Mouse (Mus musculus): ENCODE data around the gene Adprh. TPM values are rescaled to one million over a fixed set of nuclear protein-coding genes. Genes with fewer than 3 reads are reported as not detected.

The Adprh gene
- polyA plus RNA-seq (2014; fragmentation: Nextera tagmentation; extraction: Ambion mirVana): 116 and 125 TPM in 2 replicates

DNA sequence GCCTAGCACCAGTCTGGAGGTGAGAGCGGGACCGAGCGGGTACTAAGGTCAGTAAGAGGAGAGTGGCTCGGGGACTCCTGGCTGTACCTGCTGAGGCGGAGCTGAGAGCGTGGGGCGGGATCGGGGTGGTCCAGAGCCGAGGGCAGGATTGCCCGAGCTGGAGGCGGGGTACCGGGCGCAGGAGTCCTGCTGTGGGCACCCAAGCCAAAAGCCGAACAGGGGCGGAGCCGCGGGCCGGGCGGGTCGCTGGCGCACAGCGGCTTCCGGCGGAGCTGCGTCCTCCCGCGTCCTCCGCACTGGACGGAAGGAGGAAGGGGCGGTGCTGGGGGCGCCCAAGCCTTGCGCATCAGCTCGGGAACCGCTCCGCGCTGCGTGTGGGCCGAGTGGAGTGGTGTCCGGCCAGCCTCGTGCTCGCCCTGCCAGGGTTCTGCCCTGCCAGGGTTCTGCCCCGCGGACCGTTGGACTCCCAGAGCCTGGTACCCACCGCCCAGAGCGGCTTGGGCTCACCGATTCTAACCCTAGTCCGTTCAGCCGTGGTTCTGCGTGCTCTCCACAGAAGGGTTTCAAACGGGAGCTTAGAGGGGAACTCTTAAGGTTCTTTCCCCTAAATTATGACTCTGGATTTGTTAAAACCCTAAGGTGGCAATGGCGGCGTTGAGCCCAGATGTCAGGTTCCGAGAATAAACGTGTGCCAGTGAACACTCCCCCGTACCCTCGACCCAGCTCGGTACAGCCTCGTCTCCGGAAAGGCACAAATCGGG, at the start of gene Adprh:
TSS of gene Adprh (minus strand) at position 262 of the 761 bp plus-strand sequence.
- peak; percentile 87 for DNase-seq (ENCODE audit: low spot score)
- WGBS: under 1% methylated on average over 56 of the region's 61 CpGs
- peak within 1 kb of the TSS; percentile 95 for H3K9ac ChIP-seq (ENCODE audit: low read depth, low read length)
- no peaks in the 10 kb centered on the region for H3K36me3 ChIP-seq (ENCODE audit: control insufficient read depth, insufficient read depth, low read length)
- H3K27ac ChIP-seq (ENCODE audit: low read depth, low read length): peak within 1 kb of the TSS; percentile 73
- peak within 1 kb of the TSS; percentile 76 for H3K4me3 ChIP-seq (ENCODE audit: low read depth, low read length)
- H3K4me2 ChIP-seq (replicated peaks; ENCODE audit: low read depth, low read length): peak within 1 kb of the TSS; percentile 76
- H3K4me1 ChIP-seq (replicated peaks; ENCODE audit: control insufficient read depth, insufficient read depth, low read length): no peaks in the 10 kb centered on the region; the same call in 1 of the 2 replicates
- peak; percentile 98 for ATAC-seq (ENCODE audit: low FRiP score)
- H3K9me3 ChIP-seq (ENCODE audit: control insufficient read depth, low read length): no peaks in the 10 kb centered on the region
- no peaks in the 10 kb centered on the region for H3K27me3 ChIP-seq (ENCODE audit: control insufficient read depth, insufficient read depth, low read length)

DNA sequence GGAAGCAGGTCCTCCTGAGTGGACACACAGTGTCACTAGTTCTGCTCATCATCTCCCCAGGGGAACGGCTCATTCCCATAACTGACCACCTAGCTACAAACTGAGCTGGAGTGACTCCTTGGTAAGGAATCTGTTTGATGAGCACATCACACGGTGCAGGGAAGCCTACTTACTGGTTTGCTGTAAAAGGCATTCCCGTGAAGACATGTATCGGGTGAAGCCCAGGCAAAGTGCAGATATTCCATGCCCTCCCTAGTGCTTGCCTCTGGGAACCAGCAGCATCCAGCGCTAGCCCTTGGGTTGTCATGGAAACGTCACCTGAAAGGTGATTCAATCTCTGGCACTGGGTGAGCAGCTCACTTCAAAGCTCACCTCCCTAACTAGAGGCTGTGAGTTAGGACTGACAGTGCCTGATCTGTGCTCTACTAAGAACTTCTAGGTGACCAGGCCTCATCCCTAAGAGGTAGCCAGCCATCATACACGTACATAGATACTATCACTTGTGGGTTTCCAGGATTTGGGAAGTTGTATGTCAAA, 44.2 kb upstream of the Adprh start:
- H3K4me2 ChIP-seq (replicated peaks; ENCODE audit: low read depth, low read length): no peak overlapping the region
- DNase-seq (ENCODE audit: low spot score): no peak

GRCm38 (mm10) chr16:38493890-38494289, 41.4 kb upstream of the Adprh start:
- H3K4me3 ChIP-seq (ENCODE audit: low read depth, low read length): no peak overlapping the region
- no peak overlapping the region for H3K9ac ChIP-seq (ENCODE audit: low read depth, low read length)
- ATAC-seq (ENCODE audit: low FRiP score): no peak
- DNase-seq (ENCODE audit: low spot score): no peak
- no peak overlapping the region for H3K4me2 ChIP-seq (replicated peaks; ENCODE audit: low read depth, low read length)
- H3K4me1 ChIP-seq (replicated peaks; ENCODE audit: control insufficient read depth, insufficient read depth, low read length): no peaks in the 10 kb centered on the region
- H3K27me3 ChIP-seq (ENCODE audit: control insufficient read depth, insufficient read depth, low read length): no peaks in the 10 kb centered on the region
- no peak overlapping the region for H3K27ac ChIP-seq (ENCODE audit: low read depth, low read length)
- H3K36me3 ChIP-seq (ENCODE audit: control insufficient read depth, insufficient read depth, low read length): no peaks in the 10 kb centered on the region
- H3K9me3 ChIP-seq (ENCODE audit: control insufficient read depth, low read length): no peaks in the 10 kb centered on the region
- 89% methylated on average over 10 of the region's 10 CpGs for WGBS

More for the DNA sequence above, 44.2 kb upstream of the Adprh start:
- Histone ChIP-seq H3K27me3 (ENCODE audit: control insufficient read depth, insufficient read depth, low read length) (no peaks in the 10 kb centered on the region), H3K9me3 (ENCODE audit: control insufficient read depth, low read length) (no peaks in the 10 kb centered on the region), H3K4me1 (replicated peaks; ENCODE audit: control insufficient read depth, insufficient read depth, low read length) (no peaks in the 10 kb centered on the region), H3K9ac (ENCODE audit: low read depth, low read length) (no peak overlapping the region), H3K36me3 (ENCODE audit: control insufficient read depth, insufficient read depth, low read length) (no peaks in the 10 kb centered on the region), H3K27ac (ENCODE audit: low read depth, low read length) (no peak overlapping the region), H3K4me3 (ENCODE audit: low read depth, low read length) (no peak overlapping the region)
- no peak for ATAC-seq (ENCODE audit: low FRiP score)
- WGBS: 88% methylated on average over 7 of the region's 7 CpGs

DNA sequence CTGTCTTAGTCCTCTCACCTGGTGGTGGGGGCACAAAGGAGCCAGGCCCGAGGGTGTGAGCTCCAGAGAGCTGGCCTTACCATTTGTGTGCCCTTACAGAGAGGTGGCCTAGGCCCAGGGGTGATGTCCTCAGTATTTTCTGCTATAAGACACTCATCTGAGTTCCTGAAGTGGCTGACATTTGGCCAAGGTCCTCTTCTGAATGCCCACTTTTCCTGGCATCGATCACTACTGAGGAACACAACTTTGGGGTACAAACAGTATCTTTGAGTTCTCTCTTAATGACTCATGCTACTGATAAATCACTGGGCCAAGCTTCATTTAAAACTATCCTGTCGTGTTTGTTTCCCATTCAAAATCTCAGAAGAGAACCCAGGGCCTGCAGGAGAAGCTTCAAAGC, 40.0 kb upstream of the Adprh start:
- WGBS: 88% methylated on average over 3 of the region's 3 CpGs
- Histone ChIP-seq H3K27ac (ENCODE audit: low read depth, low read length) (no peak overlapping the region), H3K4me1 (replicated peaks; ENCODE audit: control insufficient read depth, insufficient read depth, low read length) (no peaks in the 10 kb centered on the region), H3K9me3 (ENCODE audit: control insufficient read depth, low read length) (no peaks in the 10 kb centered on the region), H3K36me3 (ENCODE audit: control insufficient read depth, insufficient read depth, low read length) (no peaks in the 10 kb centered on the region), H3K4me2 (replicated peaks; ENCODE audit: low read depth, low read length) (no peak overlapping the region), H3K4me3 (ENCODE audit: low read depth, low read length) (no peak overlapping the region), H3K9ac (ENCODE audit: low read depth, low read length) (no peak overlapping the region), H3K27me3 (ENCODE audit: control insufficient read depth, insufficient read depth, low read length) (no peaks in the 10 kb centered on the region)
- DNase-seq (ENCODE audit: low spot score) (no peak), ATAC-seq (ENCODE audit: low FRiP score) (no peak)

DNA sequence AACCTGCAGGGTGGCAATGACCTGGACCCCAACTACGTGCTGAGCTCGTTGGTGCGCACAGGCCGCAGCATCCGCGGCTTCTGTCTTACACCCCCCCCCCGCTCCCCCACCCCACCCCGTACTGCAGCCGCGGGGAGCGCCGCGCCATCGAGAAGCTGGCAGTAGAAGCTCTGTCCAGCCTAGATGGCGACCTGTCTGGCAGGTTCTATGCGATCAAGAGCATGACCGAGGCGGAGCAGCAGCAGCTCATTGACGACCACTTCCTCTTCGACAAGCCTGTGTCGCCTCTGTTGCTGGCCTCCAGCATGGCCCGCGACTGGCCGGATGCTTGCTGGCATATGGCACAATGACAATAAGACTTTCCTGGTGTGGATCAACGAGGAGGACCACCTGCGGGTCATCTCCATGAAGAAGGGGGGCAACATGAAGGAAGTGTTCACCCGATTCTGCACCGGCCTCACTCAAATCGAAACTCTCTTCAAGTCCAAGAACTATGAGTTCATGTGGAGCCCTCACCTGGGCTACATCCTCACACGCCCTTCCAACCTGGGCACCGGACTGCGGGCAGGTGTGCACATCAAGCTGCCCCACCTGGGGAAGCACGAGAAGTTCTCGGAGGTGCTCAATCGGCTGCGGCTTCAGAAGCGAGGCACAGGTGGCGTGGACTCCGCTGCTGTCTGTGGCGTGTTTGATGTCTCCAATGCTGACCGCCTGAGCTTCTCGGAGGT, 31.2 kb upstream of the Adprh start:
- no peaks in the 10 kb centered on the region; the same call in 1 of the 2 replicates for H3K4me1 ChIP-seq (replicated peaks; ENCODE audit: control insufficient read depth, insufficient read depth, low read length)
- peaks cover 6% of the 10 kb centered on the region; the same call in 1 of the 2 replicates for H3K27me3 ChIP-seq (ENCODE audit: control insufficient read depth, insufficient read depth, low read length)
- ATAC-seq (ENCODE audit: low FRiP score): peak; percentile 27; the same call in 1 of the 2 replicates
- no peak overlapping the region for H3K27ac ChIP-seq (ENCODE audit: low read depth, low read length)
- peak overlapping the region; percentile 21; the same call in 1 of the 2 replicates for H3K4me3 ChIP-seq (ENCODE audit: low read depth, low read length)
- no peak for DNase-seq (ENCODE audit: low spot score)
- WGBS: 34% methylated on average over 41 of the region's 42 CpGs
- H3K9ac ChIP-seq (ENCODE audit: low read depth, low read length): no peak overlapping the region
- H3K36me3 ChIP-seq (ENCODE audit: control insufficient read depth, insufficient read depth, low read length): no peaks in the 10 kb centered on the region
- H3K9me3 ChIP-seq (ENCODE audit: control insufficient read depth, low read length): no peaks in the 10 kb centered on the region
- peak overlapping the region; percentile 43 for H3K4me2 ChIP-seq (replicated peaks; ENCODE audit: low read depth, low read length)

DNA sequence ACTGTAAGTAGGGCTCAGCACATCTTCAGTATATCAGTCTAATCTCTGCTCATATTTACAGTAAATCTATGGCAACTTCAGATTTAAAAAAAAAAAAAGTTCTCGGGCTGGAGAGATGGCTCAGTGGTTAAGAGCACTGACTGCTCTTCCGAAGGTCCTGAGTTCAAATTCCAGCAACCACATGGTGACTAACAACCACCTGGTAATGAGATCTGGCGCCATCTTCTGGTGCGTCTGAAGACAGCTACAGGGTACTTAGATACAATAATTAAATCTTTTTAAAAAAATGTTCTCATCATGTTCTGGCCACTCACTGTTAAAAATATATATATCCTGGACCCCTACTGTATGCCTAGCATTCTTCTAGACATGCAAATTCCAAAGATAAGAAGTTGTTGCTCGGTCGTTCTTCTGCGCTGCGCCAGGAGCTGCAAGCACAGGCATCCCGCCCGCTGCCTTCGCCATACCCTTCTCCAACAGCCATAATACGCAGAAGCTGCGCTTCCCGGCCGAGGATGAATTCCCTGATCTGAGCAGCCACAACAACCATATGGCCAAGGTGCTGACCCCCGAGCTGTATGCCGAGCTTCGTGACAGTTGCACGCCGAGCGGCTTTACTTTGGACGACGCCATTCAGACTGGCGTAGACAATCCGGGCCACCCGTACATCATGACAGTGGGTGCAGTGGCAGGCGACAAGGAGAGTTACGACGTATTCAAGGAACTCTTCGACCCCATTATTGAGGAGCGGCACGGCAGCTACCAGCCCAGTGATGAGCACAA, 30.5 kb upstream of the Adprh start:
- Histone ChIP-seq H3K4me1 (replicated peaks; ENCODE audit: control insufficient read depth, insufficient read depth, low read length) (no peaks in the 10 kb centered on the region; the same call in 1 of the 2 replicates), H3K27ac (ENCODE audit: low read depth, low read length) (no peak overlapping the region), H3K9ac (ENCODE audit: low read depth, low read length) (no peak overlapping the region), H3K27me3 (ENCODE audit: control insufficient read depth, insufficient read depth, low read length) (peaks cover 6% of the 10 kb centered on the region; the same call in 1 of the 2 replicates), H3K9me3 (ENCODE audit: control insufficient read depth, low read length) (no peaks in the 10 kb centered on the region), H3K4me2 (replicated peaks; ENCODE audit: low read depth, low read length) (peak overlapping the region; percentile 43), H3K4me3 (ENCODE audit: low read depth, low read length) (peak overlapping the region; percentile 21; the same call in 1 of the 2 replicates), H3K36me3 (ENCODE audit: control insufficient read depth, insufficient read depth, low read length) (no peaks in the 10 kb centered on the region)
- WGBS: 21% methylated on average over 32 of the region's 32 CpGs
- DNase-seq (ENCODE audit: low spot score): peak; percentile 48
- ATAC-seq (ENCODE audit: low FRiP score): peak; percentile 17; the same call in 1 of the 2 replicates

- no peak for DNase-seq (ENCODE audit: low spot score)
- Histone ChIP-seq H3K4me2 (replicated peaks; ENCODE audit: low read depth, low read length) (no peak overlapping the region), H3K9ac (ENCODE audit: low read depth, low read length) (no peak overlapping the region), H3K9me3 (ENCODE audit: control insufficient read depth, low read length) (no peaks in the 10 kb centered on the region), H3K36me3 (ENCODE audit: control insufficient read depth, insufficient read depth, low read length) (no peaks in the 10 kb centered on the region), H3K27me3 (ENCODE audit: control insufficient read depth, insufficient read depth, low read length) (peaks cover 6% of the 10 kb centered on the region; the same call in 1 of the 2 replicates), H3K4me3 (ENCODE audit: low read depth, low read length) (no peak overlapping the region), H3K4me1 (replicated peaks; ENCODE audit: control insufficient read depth, insufficient read depth, low read length) (no peaks in the 10 kb centered on the region; the same call in 1 of the 2 replicates), H3K27ac (ENCODE audit: low read depth, low read length) (no peak overlapping the region)
- 74% methylated on average over 4 of the region's 4 CpGs for WGBS
- no peak for ATAC-seq (ENCODE audit: low FRiP score)
Observed at GRCm38 (mm10) chr16:38481327-38481726, 28.8 kb upstream of the Adprh start.

- Histone ChIP-seq H3K4me2 (replicated peaks; ENCODE audit: low read depth, low read length) (no peak overlapping the region), H3K9me3 (ENCODE audit: control insufficient read depth, low read length) (no peaks in the 10 kb centered on the region), H3K4me1 (replicated peaks; ENCODE audit: control insufficient read depth, insufficient read depth, low read length) (no peaks in the 10 kb centered on the region; the same call in 1 of the 2 replicates), H3K4me3 (ENCODE audit: low read depth, low read length) (no peak overlapping the region), H3K9ac (ENCODE audit: low read depth, low read length) (no peak overlapping the region), H3K36me3 (ENCODE audit: control insufficient read depth, insufficient read depth, low read length) (no peaks in the 10 kb centered on the region), H3K27ac (ENCODE audit: low read depth, low read length) (no peak overlapping the region), H3K27me3 (ENCODE audit: control insufficient read depth, insufficient read depth, low read length) (0 out of 2 replicates have a peak, but pooled peaks cover 2% of the 10 kb centered on the region)
- ATAC-seq (ENCODE audit: low FRiP score): no peak
- 91% methylated on average over 3 of the region's 3 CpGs for WGBS
- no peak for DNase-seq (ENCODE audit: low spot score)
Observed at GRCm38 (mm10) chr16:38478296-38478695, 25.8 kb upstream of the Adprh start.
